Mouse (Mus musculus) cerebellum, adult 9-10 months (tissue): ENCODE data around the gene Bmper.
A peak's percentile ranks its signal among the peaks of the same experiment; 100 is the strongest.

ENCODE experiments used
- DNase-seq: peaks from one replicate; pipeline ENCODE4 v3.0.0; 2022

The Bmper gene

GRCm38 (mm10) chr9:23377831-23378730, 155.2 kb downstream of the Bmper start:
- no peak for DNase-seq

- DNase-seq = no peak
Measured at GRCm38 (mm10) chr9:23378731-23379170, 155.9 kb downstream of the Bmper start.

GRCm38 (mm10) chr9:23380171-23380835, 157.4 kb downstream of the Bmper start:
- DNase-seq = no peak

- peak; percentile 97 for DNase-seq
Measured at GRCm38 (mm10) chr9:23383291-23383690, 160.4 kb downstream of the Bmper start.

- DNase-seq = no peak
Measured at GRCm38 (mm10) chr9:23383837-23384236, 161.0 kb downstream of the Bmper start.

- DNase-seq = no peak
Measured at GRCm38 (mm10) chr9:23384880-23385279, 162.0 kb downstream of the Bmper start.

- DNase-seq = no peak
Measured at GRCm38 (mm10) chr9:23386201-23386600, 163.3 kb downstream of the Bmper start.

- DNase-seq = no peak
Measured at GRCm38 (mm10) chr9:23390118-23390517, 167.2 kb downstream of the Bmper start.

- DNase-seq = no peak
Measured at GRCm38 (mm10) chr9:23394652-23395317, 171.9 kb downstream of the Bmper start.

GRCm38 (mm10) chr9:23396186-23396585, 173.3 kb downstream of the Bmper start:
- no peak for DNase-seq

GRCm38 (mm10) chr9:23397876-23398275, 175.0 kb downstream of the Bmper start:
- DNase-seq = no peak

- DNase-seq = no peak
Measured at GRCm38 (mm10) chr9:23399638-23400284, 176.9 kb downstream of the Bmper start.

- DNase-seq = no peak
Measured at GRCm38 (mm10) chr9:23407416-23407815, 184.5 kb downstream of the Bmper start.

- peak; percentile 36 for DNase-seq
Measured at GRCm38 (mm10) chr9:23407935-23408781, 185.3 kb downstream of the Bmper start.

- no peak for DNase-seq
Measured at GRCm38 (mm10) chr9:23410567-23410966, 187.7 kb downstream of the Bmper start.

GRCm38 (mm10) chr9:23412956-23413355, 190.1 kb downstream of the Bmper start:
- DNase-seq = no peak

- DNase-seq = no peak
Measured at GRCm38 (mm10) chr9:23419107-23419506, 196.2 kb downstream of the Bmper start.

- DNase-seq = no peak
Measured at GRCm38 (mm10) chr9:23423748-23424147, 200.9 kb downstream of the Bmper start.

- DNase-seq = no peak
Measured at GRCm38 (mm10) chr9:23432631-23433030, 209.8 kb downstream of the Bmper start.

- no peak for DNase-seq
Measured at GRCm38 (mm10) chr9:23433238-23433637, 210.4 kb downstream of the Bmper start.

GRCm38 (mm10) chr9:23436751-23437150, 213.9 kb downstream of the Bmper start:
- peak; percentile 6 for DNase-seq

GRCm38 (mm10) chr9:23438662-23439061, 215.8 kb downstream of the Bmper start:
- DNase-seq = no peak
